Mouse (Mus musculus) heart, adult 2 months (tissue): ENCODE data around the gene Spin2-ps6. TPM values are rescaled to one million over a fixed set of nuclear protein-coding genes. Genes with fewer than 3 reads are reported as not detected.
"Not testable (repeated sequence)": the region's sequence is repeated elsewhere in the genome, so short reads cannot be mapped to it uniquely, and the experiment has no call there.

ENCODE experiments used
- DNase-seq, 2 experiments: peaks; one replicate each; pipeline ENCODE4 v3.0.0; 2021
- H3K27ac ChIP-seq: fragments of 200-600 bp; 2 replicates; pipeline ENCODE4 v1.8.1; 2022
- H3K27me3 ChIP-seq: fragments of 200-500 bp; 2 replicates; pipeline ENCODE4 v1.6.1; 2012; ENCODE audit warnings: mild to moderate bottlenecking, low read length, inconsistent platforms, mixed read lengths; ENCODE audit not compliant: control insufficient read depth, insufficient read depth
- H3K36me3 ChIP-seq: fragments of 200-500 bp; 2 replicates; pipeline ENCODE4 v1.6.1; 2012; ENCODE audit warnings: low read length, inconsistent platforms; ENCODE audit not compliant: control insufficient read depth, insufficient read depth
- H3K4me1 ChIP-seq: fragments of 200-500 bp; 2 replicates; pipeline ENCODE4 v1.6.1; 2011; ENCODE audit warnings: low read length; ENCODE audit not compliant: control insufficient read depth, insufficient read depth
- H3K4me3 ChIP-seq: fragments of 200-600 bp; 2 replicates; pipeline ENCODE4 v1.8.1; 2022
- H3K79me2 ChIP-seq: fragments of 200-500 bp; replicated peaks from 2 replicates; pipeline ENCODE4 v1.6.1; 2012; ENCODE audit warnings: mild to moderate bottlenecking, inconsistent platforms, low read length, moderate library complexity, mixed read lengths; ENCODE audit not compliant: control insufficient read depth, insufficient read depth
- H3K9ac ChIP-seq: fragments of 200-500 bp; 2 replicates; pipeline ENCODE4 v1.6.1; 2012; ENCODE audit warnings: low read depth, mild to moderate bottlenecking, control low read depth, inconsistent platforms, low read length, mixed read lengths
- WGBS: fragments of 180-500 bp; shearing (Covaris S2); methylation state at CpG from one replicate; pipeline ENCODE4 v1.1.7; 2018; 5-methylcytosine and 5-hydroxymethylcytosine counted together
- intact Hi-C: fragments of 180-260 bp; cut with DNase I; formaldehyde crosslinking; loops from one replicate; pipeline ENCODE4 v1.15.1; 2025
- long read RNA-seq: library from polyadenylated mRNA; stranded (forward); transcript quantifications from one replicate; pipeline ENCODE4 v2.0.0, GENCODE M21; 2021
- polyA plus RNA-seq: library from polyadenylated mRNA; depleted of rRNA; stranded (reverse); fragments of >200 nt; gene quantifications from 2 replicates; pipeline ENCODE4 v1.2.3, GENCODE M21; 2012; rRNA removed
- total RNA-seq, 2 experiments: library from RNA; stranded (reverse); gene quantifications; 2 replicates each; pipeline ENCODE4 v1.2.3; 2021

The Spin2-ps6 gene
- total RNA-seq (not detected), polyA plus RNA-seq (not detected in 2 replicates)
- long read RNA-seq: 0 reads

DNA sequence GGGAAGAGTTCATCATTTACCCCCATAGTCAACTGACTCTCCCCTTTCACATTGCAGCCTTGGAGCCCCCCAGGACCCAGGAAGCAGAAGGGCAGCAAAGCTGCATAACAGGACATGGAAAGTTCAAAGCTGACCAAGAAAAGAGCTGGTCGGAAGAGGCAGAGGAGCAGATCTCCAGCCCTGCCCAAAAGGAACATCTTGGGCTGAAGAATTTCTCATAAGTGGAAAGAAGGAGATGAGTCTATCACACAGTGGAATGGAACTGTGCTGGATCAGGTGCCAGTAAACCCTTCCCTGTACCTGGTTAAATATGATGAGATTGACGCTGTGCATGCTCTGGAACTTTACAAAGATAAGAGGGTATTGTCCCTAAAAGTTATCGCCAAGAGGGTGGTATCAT lies at the start of gene Spin2-ps6:
Gene Spin2-ps6 (plus strand): TSS at position 301 of the 400 bp plus-strand sequence.
- H3K9ac ChIP-seq, intact Hi-C loops, DNase-seq, H3K27ac ChIP-seq, H3K36me3 ChIP-seq, H3K4me1 ChIP-seq, H3K79me2 ChIP-seq, H3K4me3 ChIP-seq, H3K27me3 ChIP-seq: not testable (repeated sequence)
- WGBS: 80% methylated on average over 1 of the region's 3 CpGs

Other genes with a start within 250 kb of the Spin2-ps6 start
- not detected for gene Btbd35f12, start 78.5 kb downstream of the Spin2-ps6 start, total RNA-seq
- not detected in 2 replicates for gene Btbd35f12, start 78.5 kb downstream of the Spin2-ps6 start, polyA plus RNA-seq